Mouse (Mus musculus) embryo, embryonic 10 days (tissue): Measurements from ENCODE around the gene Fermt1.

ENCODE experiments used
- DNase-seq: peaks from one replicate; pipeline ENCODE4 v3.0.0-alpha.2; 2015; ENCODE audit warnings: low spot score

Fermt1 gene

GRCm38 (mm10) chr2:132945326-132946207 is at the start of gene Fermt1:
Gene Fermt1, minus strand, starts transcription at chr2:132945906.
- DNase-seq: peak; percentile 38

DNA sequence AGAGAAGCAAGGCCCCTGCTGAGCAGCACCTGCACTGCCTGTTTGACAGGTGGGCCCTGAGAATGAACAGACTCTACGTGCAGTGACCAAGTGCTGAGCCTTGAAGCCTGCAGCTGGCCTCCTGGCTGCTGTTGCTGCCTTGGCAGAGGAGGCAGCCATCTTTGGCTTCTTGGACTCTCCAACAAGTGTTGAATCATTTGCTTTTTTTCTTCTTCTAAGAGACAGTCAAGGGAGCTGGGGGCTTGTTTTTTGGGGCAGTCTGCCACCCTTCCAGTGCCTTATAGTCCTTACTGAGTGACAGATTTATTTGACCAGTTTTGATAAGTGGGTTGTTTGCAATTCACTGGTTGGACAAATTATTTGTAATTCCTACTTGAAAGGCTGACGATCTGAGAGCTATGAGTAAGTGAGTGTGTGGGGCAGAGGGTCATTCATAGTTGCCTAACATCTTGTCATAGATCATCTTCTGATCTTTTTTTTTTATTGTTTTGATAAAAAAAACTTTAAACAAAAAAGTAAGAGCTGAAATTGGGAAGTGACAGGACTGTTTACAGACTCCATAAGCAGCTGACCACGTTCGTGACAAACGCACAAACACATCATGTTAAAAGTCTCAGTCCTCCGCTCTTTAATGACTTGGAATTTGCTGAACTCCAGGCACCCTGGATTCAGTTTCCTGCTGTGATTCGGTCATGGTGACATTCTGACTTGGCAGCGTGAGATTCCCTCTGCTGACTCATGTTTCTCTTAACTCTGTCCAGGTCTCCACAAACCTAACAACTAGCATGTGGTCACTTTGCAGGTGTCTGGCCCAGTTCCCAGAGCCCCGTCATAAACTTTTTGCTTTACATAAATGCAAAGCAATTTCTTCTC is 47.2 kb upstream of the Fermt1 start:
- no peak for DNase-seq

DNA sequence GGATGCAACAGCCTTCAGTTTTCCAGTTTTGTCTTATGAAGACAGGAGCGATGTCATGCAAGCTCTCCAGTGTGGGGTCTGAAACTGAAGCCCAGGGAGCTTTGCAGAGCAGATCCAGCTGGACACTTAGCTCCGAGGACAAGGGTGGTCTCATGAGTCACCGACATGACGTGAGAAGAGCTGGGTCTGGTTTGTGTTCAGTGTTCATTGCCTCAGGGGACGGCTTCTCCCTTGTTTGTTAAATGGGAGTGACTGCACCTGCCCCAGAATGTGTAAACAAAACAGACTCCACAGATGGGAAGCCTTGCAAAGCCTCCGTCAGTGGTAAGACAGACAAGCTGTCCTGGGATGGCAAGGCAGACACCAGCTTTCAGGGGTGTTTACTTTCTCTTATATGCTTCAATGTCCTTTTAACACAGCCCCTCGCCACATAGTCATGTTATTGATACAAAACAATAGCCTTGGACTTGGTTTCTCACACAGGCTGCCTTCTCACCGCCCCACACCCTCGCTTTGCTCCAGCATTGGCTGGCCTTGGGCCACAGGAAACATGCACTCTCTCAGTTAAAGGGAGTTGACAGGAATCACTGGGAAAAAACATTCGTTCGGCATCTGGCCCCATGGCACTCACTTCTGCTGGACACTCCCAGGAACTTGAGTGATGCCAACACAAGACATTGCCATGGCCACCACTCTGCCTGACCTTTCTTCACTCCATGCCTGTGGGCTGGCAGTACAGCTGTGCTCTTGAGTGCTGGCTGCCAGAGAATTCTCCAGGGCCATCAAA is 44.3 kb upstream of the Fermt1 start:
- no peak for DNase-seq

DNA sequence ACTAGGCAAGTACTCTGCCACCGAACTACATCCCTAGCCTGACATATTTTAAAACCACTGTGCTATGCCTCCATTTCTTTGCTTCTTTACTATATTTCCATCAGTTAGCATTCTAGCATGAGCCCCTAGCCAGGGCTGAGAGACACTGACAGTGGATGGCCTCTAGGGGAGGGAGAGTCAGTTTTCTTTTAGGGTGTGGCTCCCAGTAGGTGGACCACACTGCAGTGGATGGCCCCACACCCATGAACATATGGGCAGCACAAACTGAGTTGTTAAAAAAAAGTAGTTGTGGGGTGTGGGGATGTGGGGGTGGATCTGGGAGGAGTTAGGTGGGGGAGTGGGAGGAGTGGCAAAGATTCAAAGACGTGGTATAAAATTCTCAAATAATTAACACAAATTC is 27.6 kb upstream of the Fermt1 start:
- no peak for DNase-seq

DNA sequence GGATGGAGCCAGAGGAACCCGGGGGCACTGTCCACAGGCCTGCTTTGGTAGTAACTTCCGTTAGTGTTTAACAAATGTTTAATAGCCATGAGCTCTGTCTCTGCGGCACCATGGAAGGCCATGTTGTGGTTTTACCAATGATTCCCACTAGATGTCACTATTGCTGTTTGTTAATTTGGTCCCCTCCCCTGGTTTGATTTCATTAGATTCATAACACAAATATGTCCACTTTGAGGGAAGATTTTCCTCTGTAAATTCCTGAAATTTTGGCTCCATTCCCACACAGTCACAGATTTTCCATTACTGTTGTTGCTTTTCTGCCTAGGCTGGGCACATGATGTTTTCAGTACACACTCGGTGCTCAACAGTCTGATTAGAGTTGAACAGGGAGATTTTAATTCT is 25.1 kb upstream of the Fermt1 start:
- peak; percentile 70 for DNase-seq

- DNase-seq: no peak
Measured at GRCm38 (mm10) chr2:132957786-132958185, 12.1 kb upstream of the Fermt1 start.

GRCm38 (mm10) chr2:132952197-132952596 is 6.5 kb upstream of the Fermt1 start:
- DNase-seq: peak; percentile 80

DNA sequence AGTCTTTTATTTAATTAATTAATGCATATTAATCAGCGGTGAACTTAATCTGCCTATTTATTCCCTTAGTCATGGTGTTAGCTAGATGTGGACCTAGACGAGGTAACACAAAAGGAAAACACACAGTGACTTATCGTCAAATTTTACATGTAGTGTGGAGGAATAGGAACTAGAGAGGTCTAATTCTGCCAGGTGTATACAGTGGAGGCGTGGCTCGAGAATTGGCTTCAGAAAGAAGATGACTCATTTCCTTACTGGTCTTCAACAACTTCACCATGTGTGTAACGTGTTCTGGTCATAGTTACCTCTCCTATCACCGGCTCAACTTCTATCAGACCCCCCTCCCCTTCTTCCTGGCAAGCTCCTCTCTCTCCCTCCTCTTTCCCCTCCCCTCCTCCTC is 2.5 kb upstream of the Fermt1 start:
- DNase-seq: no peak

GRCm38 (mm10) chr2:132946976-132947375 is 1.3 kb upstream of the Fermt1 start:
- no peak for DNase-seq

DNA sequence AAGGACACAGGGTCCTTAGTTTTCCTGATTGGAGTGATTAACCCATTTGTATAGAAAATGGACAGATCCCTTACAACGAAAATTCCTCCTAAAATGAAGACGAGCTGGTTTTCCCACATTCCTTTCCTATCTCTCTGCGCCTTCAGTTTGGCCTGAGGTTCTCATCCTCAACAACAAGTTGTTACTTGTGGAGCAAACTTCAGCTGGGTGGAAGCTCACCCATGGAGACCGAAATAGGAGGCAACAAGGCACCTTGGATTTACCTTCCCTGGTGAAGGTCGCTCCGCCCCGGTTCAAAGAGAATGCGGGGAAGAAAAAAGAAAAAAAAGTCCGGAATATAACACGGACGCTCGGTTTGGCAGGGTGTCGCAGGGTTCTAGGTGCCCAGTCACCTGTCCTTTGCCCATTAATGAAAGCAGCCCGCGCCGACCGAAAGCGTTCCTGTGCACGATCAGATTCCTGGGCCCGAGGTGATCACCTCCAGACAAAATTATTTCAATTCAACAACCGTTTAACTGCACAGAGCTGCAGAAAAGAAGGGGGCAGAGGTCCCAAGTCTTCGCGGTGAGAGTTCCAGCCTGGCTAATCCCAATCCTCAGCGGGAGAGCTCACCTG is 888 bp downstream of the Fermt1 start:
- DNase-seq: peak; percentile 28

DNA sequence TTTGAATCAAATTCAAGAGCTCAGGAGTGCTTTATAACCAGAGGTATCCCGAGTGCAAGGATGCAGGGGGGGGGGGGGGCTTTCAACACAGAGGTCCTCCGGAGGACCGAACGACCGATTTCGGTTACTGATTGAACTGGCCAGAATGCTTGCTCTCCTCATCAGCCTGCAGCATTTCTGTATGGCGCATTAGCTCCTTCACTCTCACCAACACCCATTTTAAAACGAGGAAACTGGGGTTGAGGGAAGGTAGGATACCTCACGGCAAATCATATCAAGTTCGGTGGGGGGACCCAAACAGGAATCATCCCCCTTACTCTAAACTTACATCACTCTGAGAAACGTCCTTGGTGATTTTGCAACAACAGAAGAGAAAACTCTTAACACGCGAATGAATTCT is 1.7 kb downstream of the Fermt1 start:
- DNase-seq: no peak

GRCm38 (mm10) chr2:132943596-132943995 is 2.1 kb downstream of the Fermt1 start:
- DNase-seq: peak; percentile 9

DNA sequence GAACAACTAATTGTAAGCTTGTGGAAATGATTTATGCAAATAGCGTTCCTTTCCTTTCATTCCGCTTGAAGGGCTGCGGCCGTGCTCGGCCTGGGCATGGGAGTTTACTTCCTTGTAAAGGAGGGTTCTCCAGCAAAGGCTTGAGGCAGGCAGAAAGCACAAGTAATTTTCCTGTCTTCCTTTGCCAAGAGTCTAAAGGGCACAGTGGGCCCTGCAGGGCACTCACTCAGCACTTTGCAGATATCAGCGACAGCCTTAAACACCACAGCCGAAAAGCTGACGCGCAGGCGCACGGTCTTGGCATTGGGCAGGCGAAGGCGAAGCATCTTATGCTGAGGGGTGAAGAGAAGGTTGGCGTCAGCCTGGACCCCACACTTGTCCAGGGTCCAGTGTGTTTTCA is 6.7 kb downstream of the Fermt1 start:
- DNase-seq: no peak

DNA sequence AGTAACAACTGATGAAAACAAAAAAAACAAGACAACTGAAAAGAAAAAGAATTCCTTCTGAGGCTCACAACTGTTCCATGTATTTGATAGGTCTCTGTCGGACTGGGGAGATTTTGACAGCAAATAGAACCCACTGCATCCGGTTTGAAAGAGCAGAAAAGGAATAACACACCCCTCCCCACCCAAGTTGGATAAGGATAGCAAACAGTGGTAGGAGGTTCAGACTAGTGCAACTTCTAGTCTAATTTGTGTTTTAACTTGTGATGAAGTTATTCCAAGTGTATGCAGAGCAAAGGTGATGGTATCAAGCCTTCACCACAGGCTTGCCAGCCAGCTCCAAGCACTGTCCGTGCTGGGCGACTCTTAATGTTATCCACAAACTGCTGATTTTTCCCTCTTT is 9.5 kb downstream of the Fermt1 start:
- no peak for DNase-seq

DNA sequence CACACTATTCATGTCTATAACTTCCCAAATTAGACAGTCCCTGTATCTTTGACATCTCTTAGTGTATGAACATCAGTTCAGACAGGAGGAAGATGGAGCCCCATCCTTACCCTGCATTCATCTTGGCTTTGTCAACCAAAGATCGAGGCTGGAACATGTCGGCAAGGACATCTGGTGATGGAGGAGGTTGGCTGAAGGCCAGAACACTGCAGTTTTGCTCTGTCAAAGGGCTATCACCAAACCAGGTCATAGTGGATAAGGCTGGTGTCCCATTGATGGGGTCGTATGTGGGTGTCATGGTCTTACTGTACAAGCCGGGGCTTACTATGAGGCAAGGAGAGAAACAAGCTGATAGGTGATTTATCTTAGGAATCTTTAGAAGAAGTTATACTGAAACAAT is 11.0 kb downstream of the Fermt1 start:
- DNase-seq: no peak

DNA sequence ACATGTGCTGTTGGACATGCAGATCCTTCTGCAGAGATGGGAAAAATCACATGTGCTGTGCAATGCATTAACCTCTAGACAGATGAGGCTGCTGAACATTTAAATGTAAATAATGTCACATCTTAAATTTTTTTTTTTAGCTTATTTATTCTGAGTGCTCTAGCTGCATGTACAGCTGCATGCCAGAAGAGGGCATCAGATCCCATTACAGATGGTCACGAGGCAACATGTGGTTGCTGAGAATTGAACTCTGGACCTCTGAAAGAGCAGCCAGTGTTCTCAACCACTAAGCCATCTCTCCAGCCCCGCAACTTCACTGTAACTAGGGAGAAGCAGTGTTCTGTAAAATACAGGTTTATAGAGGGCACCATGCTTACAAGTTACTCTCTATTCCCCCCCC is 11.6 kb downstream of the Fermt1 start:
- DNase-seq: no peak

DNA sequence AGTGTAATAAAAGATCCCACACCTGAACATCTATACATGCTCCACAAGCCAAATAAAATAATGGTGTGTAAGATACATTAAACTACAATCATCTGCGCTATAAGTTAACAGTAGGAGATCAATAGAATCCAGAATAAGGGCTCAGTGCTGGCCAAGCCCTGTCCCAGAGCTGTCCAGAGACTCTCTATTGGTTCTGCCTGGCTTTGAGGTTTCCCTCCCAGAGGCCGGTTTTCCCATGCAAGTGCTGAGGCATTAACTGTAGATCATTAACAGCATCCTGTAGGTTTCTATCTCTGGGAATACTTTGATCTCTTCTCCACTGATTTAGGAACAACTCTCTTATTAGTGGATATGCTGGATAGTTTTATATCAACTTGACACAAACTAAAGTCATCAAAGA is 16.7 kb downstream of the Fermt1 start:
- DNase-seq: no peak

DNA sequence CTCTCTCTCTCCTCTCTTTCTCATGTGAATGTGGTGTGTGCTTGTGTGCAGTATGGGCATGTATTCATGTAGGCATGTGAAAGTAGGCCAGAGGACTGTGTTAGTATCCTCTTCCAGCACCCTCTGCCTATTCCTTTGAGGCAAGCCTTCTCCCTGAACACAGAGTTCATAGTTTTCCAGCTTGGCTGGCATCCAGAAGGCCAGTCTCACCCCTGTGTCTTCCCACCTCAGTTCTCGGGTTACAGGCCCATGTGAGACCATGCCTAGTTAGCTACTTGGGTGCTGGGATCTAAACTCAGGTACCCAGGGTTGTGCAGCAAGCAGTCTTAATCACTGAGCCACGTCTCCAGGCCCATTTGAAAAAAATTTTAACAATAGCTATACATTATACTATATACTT is 17.8 kb downstream of the Fermt1 start:
- DNase-seq: no peak

DNA sequence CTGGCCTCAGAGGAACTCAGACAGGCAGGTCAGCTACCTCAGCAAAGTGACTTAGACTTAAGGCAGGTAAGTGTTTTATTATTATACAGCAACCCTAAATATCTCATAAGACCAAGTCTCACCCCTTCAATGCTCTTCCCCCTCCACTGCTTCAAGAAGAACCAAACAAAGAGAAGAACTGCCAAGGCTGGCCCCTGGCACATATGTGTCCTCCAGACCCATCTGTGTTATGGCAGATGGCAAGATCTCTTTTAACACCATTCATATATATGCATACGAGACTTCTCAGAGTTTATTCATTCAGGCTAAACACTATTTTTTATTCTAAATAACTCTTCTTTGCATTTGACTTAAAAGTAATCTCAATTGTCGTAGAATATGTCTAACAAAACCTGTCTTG is 18.4 kb downstream of the Fermt1 start:
- DNase-seq: no peak

DNA sequence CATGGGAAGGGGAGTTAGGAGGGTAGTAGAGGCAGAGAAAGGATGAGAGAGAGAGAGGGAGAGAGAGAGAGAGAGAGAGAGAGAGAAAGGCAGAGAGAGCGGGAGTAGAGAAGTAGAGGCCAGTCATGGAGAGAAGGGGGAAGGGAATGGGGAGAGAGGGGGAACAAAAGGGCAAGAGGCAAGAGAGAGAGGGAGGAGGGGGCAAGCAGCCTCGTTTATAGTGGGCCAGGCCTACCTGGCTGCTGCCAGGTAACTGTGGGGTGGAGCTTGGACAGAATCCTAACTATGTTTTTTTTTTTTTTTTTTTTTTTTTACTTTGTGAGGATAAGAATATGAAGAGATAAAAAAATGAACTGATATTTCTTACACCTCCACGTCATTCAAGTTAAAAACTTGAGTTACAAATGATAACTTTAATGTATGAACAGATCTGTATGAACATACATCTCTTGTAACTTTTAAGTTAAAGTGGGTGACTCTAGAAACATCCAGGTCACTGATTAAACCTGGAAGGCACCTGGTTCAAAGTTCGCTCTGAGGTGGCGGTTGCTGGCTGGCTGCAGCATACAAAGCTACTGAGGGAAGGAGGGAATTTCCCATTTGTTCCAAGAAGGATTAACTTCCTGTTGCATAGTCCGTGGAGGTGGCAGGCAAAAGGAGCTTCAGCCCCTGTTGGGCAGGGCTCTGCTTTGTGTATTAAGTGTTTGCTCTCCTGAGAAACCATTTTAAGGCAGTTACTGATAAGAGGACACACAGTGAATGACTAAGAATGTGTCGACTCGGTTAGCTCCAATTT is 22.2 kb downstream of the Fermt1 start:
- no peak for DNase-seq
